Mouse (Mus musculus) limb, embryonic 11.5 days (tissue): Measurements from ENCODE around the gene Olig1. TPM values are rescaled to one million over a fixed set of nuclear protein-coding genes. Genes with fewer than 3 reads are reported as not detected.

Experiments used
- ATAC-seq: fragments of 200-750 bp; cut with Nextera tagmentation; 2 replicates; pipeline ENCODE4 v1.8.0; 2017; ENCODE audit warnings: low read depth; ENCODE audit not compliant: insufficient number of reproducible peaks, low FRiP score, low TSS enrichment
- DNase-seq: peaks from one replicate; pipeline ENCODE4 v3.0.0-alpha.2; 2015; ENCODE audit warnings: low spot score
- H3K27ac ChIP-seq: fragments of 300-500 bp; sonication (generic); replicated peaks from 2 replicates; pipeline ENCODE4 v1.5.1; 2014; ENCODE audit warnings: low read depth, mild to moderate bottlenecking, low read length
- H3K27me3 ChIP-seq: fragments of 300-500 bp; sonication (generic); 2 replicates; pipeline ENCODE4 v1.6.1; 2014; ENCODE audit warnings: mild to moderate bottlenecking, low read length, mixed read lengths; ENCODE audit not compliant: control insufficient read depth, insufficient read depth
- H3K36me3 ChIP-seq: fragments of 300-500 bp; sonication (generic); 2 replicates; pipeline ENCODE4 v1.6.1; 2014; ENCODE audit warnings: mild to moderate bottlenecking, low read length, moderate library complexity, mixed read lengths; ENCODE audit not compliant: control insufficient read depth, insufficient read depth
- H3K4me1 ChIP-seq: fragments of 300-500 bp; sonication (generic); 2 replicates; pipeline ENCODE4 v1.6.1; 2014; ENCODE audit warnings: low read length, mixed read lengths; ENCODE audit not compliant: control insufficient read depth, insufficient read depth
- H3K4me2 ChIP-seq: fragments of 300-500 bp; sonication (generic); 2 replicates; pipeline ENCODE4 v1.6.1; 2014; ENCODE audit warnings: low read depth, mild to moderate bottlenecking, moderate library complexity; ENCODE audit not compliant: severe bottlenecking
- H3K4me3 ChIP-seq: fragments of 300-500 bp; sonication (generic); 2 replicates; pipeline ENCODE4 v1.5.1; 2014; ENCODE audit warnings: low read depth, low read length
- H3K9ac ChIP-seq: fragments of 300-500 bp; sonication (generic); 2 replicates; pipeline ENCODE4 v1.6.1; 2014; ENCODE audit warnings: mild to moderate bottlenecking, low read length
- H3K9me3 ChIP-seq: fragments of 300-500 bp; sonication (generic); 2 replicates; pipeline ENCODE4 v1.6.1; 2016; ENCODE audit warnings: low read length; ENCODE audit not compliant: control insufficient read depth
- WGBS: fragments of 180-500 bp; shearing (Covaris S2); extraction: QIAGEN DNeasy Blood & Tissue Kit; methylation state at CpG from one replicate; pipeline ENCODE4 v1.1.7; 2014; 5-methylcytosine and 5-hydroxymethylcytosine counted together
- polyA plus RNA-seq: library from polyadenylated mRNA; unstranded; fragments of >200 nt; fragmentation: Nextera tagmentation; extraction: Ambion mirVana; gene quantifications from 2 replicates; pipeline ENCODE4 v1.2.1, GENCODE M21; 2014

The Olig1 gene
- polyA plus RNA-seq, 1 experiment from 2014 or later, result not detected

DNA sequence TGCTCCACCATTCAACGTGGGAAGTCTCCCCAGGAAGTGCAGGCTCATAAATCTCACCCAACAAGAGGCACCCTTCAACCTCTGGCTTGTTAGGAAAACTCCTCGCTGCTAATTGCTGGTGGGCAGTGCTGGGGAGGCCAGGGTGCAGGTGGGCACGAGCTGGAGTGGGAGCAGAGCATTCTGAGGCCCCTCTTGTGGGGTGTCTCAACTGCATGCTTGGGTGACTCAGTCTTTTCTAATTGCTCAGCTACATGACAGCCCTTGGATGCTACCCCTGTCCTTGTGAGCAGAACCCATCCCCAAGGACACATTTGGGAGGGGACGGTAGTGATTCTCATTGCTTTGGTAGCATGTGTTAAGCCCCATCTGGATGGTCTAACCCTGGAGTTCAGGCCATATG lies 28.2 kb downstream of the Olig1 start:
- 12% methylated on average over 4 of the region's 4 CpGs for WGBS
- peaks cover 7% of the 10 kb centered on the region for H3K27me3 ChIP-seq
- H3K9me3 ChIP-seq, result no peaks in the 10 kb centered on the region
- DNase-seq, result no peak
- no peak overlapping the region for H3K4me2 ChIP-seq
- H3K9ac ChIP-seq, result no peak overlapping the region
- no peaks in the 10 kb centered on the region for H3K36me3 ChIP-seq
- no peak overlapping the region for H3K27ac ChIP-seq
- H3K4me3 ChIP-seq, result no peak overlapping the region
- peaks cover 5% of the 10 kb centered on the region for H3K4me1 ChIP-seq
- no peak for ATAC-seq

DNA sequence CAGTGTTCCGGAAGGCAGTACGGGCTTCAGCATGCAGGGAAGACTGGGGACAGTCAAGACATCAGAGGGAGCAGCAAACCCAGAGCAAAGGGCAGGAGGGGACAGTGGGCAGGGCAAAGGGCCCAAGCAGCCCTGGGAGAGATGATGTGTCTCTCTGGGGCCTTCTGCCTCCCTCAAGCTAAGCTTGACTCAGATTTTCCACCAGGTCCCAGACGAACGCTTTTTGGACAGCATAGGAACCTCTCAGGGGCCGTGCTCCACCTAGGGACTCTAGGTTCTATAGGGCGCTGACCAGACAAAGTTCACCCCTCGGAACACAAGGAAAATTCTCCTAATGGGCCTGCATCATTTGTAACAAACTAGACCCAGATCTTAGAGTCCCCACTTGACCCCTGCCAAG lies 29.8 kb downstream of the Olig1 start:
- no peak overlapping the region for H3K4me3 ChIP-seq
- H3K27me3 ChIP-seq, result peaks cover 19% of the 10 kb centered on the region
- no peaks in the 10 kb centered on the region for H3K9me3 ChIP-seq
- WGBS, result 76% methylated on average over 7 of the region's 7 CpGs
- ATAC-seq, result no peak
- H3K27ac ChIP-seq, result no peak overlapping the region
- H3K9ac ChIP-seq, result no peak overlapping the region
- peaks cover 5% of the 10 kb centered on the region for H3K4me1 ChIP-seq
- no peaks in the 10 kb centered on the region for H3K36me3 ChIP-seq
- no peak overlapping the region for H3K4me2 ChIP-seq
- DNase-seq, result no peak

- H3K9me3 ChIP-seq, result no peaks in the 10 kb centered on the region
- H3K27ac ChIP-seq, result no peak overlapping the region
- H3K27me3 ChIP-seq, result peaks cover 19% of the 10 kb centered on the region
- no peaks in the 10 kb centered on the region for H3K36me3 ChIP-seq
- ATAC-seq (no peak), DNase-seq (no peak)
- 47% methylated on average over 16 of the region's 16 CpGs for WGBS
- peaks cover 5% of the 10 kb centered on the region for H3K4me1 ChIP-seq
- no peak overlapping the region for H3K4me3 ChIP-seq
- no peak overlapping the region for H3K9ac ChIP-seq
- H3K4me2 ChIP-seq, result no peak overlapping the region
Measured at GRCm38 (mm10) chr16:91300641-91301441, 31.3 kb downstream of the Olig1 start.

DNA sequence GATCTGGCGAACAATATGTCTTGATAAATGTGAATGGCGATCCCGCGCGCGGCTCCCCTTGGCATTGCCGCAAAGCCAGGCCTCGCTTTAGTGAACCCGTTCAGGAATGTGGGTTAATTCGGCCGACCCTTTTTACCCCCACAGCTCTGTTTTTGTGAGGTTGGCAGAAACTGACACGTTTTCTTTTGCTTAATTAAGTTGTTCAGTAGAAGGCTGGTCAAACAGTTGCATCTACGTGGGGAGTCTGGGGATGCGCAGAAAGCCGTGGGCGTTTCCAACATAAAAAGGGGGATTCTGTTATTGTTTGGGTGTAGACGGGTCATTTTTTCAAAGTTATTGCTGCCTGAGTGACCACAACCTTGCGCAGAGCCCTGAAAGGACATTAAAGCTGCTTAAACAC lies 31.9 kb downstream of the Olig1 start:
- DNase-seq (no peak), ATAC-seq (no peak)
- Histone ChIP-seq H3K4me3 (no peak overlapping the region), H3K27ac (no peak overlapping the region), H3K9me3 (no peaks in the 10 kb centered on the region), H3K36me3 (no peaks in the 10 kb centered on the region), H3K27me3 (peaks cover 19% of the 10 kb centered on the region), H3K9ac (no peak overlapping the region), H3K4me1 (peaks cover 5% of the 10 kb centered on the region), H3K4me2 (no peak overlapping the region)
- 60% methylated on average over 18 of the region's 18 CpGs for WGBS

DNA sequence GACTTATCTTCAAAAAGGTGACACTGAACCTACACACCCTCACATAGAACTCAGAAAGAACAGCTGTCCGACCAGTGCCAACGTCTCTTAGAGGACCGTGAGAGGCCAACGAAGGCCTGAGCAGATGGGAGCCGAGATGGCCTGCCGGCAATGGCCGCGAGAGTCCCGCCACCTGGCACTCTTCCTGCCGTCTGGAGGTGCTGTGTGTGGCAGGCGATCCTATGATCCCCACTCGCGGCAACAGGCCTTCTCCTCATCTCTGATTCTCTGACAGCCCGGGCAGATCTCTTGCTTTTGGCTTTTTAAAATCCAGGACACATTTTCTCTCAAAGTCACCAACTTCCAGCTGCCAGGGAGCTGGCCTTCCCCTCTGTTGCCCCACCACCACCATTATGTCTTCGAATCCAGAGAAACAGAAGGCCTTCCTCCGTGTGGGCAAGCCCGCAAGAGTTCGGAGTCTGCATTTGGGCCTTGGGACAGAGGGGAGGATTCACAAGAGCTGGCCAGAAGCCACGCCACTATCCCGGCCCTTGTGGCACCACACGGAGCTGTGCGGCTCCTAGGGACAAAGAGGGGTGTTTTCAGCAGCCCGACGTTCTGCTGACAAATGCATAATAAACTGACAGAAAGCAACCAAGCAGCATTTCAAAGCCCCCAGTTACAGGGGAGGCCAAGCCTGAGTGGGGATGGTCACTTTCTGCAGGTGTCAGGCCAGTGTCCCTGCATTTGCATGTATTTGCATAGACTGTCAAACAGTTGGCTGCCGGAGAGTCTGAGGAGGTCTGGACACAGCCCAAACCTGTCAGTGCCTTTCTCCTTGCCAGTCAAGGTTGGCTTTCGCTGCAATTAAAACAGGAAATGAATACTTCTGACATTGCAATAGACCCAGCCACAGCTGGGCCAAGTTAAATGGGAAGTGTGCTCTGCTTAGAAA lies 34.5 kb downstream of the Olig1 start:
- no peak for ATAC-seq

DNA sequence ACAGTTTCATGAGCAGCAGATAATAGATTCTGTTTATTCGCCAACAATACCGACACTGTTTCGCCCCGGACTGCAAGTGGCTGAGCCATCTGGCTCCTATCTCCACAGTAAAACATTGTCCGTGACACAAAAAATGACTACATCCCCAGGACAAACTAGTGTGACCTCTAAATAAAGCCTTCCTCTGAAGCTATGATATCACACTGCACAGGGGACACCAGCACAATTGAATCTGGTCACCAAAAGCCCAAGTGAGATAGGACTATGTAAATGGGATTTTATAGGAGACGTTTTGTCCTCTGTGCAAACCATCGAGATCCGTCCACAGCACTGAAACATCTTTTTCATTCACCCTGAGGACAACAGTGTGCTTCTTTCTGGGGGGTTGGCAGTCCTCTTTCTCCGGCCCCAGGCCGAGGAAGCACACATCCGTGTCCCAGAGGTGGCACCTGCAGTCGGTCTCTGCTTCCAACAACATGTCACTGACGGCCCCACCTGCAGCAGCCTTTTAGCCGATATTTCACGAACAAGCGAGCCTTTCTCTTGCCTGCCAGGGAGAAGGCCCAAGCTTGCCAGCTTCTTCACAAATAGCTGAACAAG lies 36.0 kb downstream of the Olig1 start:
- peaks cover 19% of the 10 kb centered on the region for H3K27me3 ChIP-seq
- no peak for ATAC-seq
- 79% methylated on average over 16 of the region's 16 CpGs for WGBS

More for the DNA sequence above, 34.5 kb downstream of the Olig1 start:
- Histone ChIP-seq H3K27ac (no peak overlapping the region), H3K27me3 (peaks cover 19% of the 10 kb centered on the region), H3K4me2 (no peak overlapping the region), H3K36me3 (no peaks in the 10 kb centered on the region), H3K4me3 (no peak overlapping the region), H3K9me3 (no peaks in the 10 kb centered on the region), H3K9ac (no peak overlapping the region), H3K4me1 (no peaks in the 10 kb centered on the region)
- WGBS, result 35% methylated on average over 26 of the region's 26 CpGs
- no peak for DNase-seq

GRCm38 (mm10) chr16:91309872-91310271 lies 40.3 kb downstream of the Olig1 start:
- Histone ChIP-seq H3K27ac (no peak overlapping the region), H3K4me1 (0 out of 2 replicates have a peak, but pooled peaks cover 2% of the 10 kb centered on the region), H3K36me3 (no peaks in the 10 kb centered on the region), H3K27me3 (0 out of 2 replicates have a peak, but pooled peaks cover 2% of the 10 kb centered on the region), H3K4me3 (no peak overlapping the region), H3K4me2 (no peak overlapping the region), H3K9me3 (no peaks in the 10 kb centered on the region), H3K9ac (no peak overlapping the region)
- no peak for DNase-seq
- 90% methylated on average over 3 of the region's 3 CpGs for WGBS
- ATAC-seq, result no peak

More for the DNA sequence above, 36.0 kb downstream of the Olig1 start:
- Histone ChIP-seq H3K9ac (no peak overlapping the region), H3K4me3 (no peak overlapping the region), H3K27ac (no peak overlapping the region), H3K9me3 (no peaks in the 10 kb centered on the region), H3K4me2 (no peak overlapping the region), H3K4me1 (no peaks in the 10 kb centered on the region), H3K36me3 (no peaks in the 10 kb centered on the region)
- DNase-seq, result no peak

DNA sequence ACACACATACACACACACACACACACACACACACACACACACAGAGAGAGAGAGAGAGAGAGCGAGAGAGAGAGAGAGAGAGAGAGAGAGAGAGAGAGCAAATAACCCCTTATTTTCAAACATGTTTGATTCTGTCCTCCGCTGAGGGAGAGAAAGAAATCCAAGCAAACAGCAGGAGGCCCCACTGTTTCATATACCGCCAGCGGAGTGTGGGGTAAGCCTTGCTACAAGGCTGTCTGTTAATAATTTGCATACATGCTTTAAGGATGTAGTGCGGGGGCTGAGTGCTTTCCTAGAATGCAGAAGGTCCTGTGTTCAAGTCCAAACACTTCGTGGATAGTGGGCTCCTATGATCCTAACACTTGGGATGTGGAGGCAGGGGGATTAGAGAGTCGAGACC lies 43.3 kb downstream of the Olig1 start:
- H3K4me1 ChIP-seq, result 0 out of 2 replicates have a peak, but pooled peaks cover 2% of the 10 kb centered on the region

More for the DNA sequence above, 43.3 kb downstream of the Olig1 start:
- no peak overlapping the region for H3K4me3 ChIP-seq
- H3K27ac ChIP-seq, result no peak overlapping the region
- H3K9me3 ChIP-seq, result no peaks in the 10 kb centered on the region
- 72% methylated on average over 7 of the region's 7 CpGs for WGBS
- peaks cover 6% of the 10 kb centered on the region; the same call in 1 of the 2 replicates for H3K27me3 ChIP-seq
- H3K9ac ChIP-seq, result no peak overlapping the region
- DNase-seq (no peak), ATAC-seq (no peak)
- H3K4me2 ChIP-seq, result no peak overlapping the region
- H3K36me3 ChIP-seq, result no peaks in the 10 kb centered on the region
